Mouse (Mus musculus) heart, adult 9 months (tissue): ENCODE data around the gene Tes3-ps.
A peak's percentile ranks its signal among the peaks of the same experiment; 100 is the strongest.

Experiments
- DNase-seq, 2 experiments: peaks; one replicate each; pipeline ENCODE4 v3.0.0; 2022; ENCODE audit warnings: low spot score in 2 of 2

The Tes3-ps gene

DNA sequence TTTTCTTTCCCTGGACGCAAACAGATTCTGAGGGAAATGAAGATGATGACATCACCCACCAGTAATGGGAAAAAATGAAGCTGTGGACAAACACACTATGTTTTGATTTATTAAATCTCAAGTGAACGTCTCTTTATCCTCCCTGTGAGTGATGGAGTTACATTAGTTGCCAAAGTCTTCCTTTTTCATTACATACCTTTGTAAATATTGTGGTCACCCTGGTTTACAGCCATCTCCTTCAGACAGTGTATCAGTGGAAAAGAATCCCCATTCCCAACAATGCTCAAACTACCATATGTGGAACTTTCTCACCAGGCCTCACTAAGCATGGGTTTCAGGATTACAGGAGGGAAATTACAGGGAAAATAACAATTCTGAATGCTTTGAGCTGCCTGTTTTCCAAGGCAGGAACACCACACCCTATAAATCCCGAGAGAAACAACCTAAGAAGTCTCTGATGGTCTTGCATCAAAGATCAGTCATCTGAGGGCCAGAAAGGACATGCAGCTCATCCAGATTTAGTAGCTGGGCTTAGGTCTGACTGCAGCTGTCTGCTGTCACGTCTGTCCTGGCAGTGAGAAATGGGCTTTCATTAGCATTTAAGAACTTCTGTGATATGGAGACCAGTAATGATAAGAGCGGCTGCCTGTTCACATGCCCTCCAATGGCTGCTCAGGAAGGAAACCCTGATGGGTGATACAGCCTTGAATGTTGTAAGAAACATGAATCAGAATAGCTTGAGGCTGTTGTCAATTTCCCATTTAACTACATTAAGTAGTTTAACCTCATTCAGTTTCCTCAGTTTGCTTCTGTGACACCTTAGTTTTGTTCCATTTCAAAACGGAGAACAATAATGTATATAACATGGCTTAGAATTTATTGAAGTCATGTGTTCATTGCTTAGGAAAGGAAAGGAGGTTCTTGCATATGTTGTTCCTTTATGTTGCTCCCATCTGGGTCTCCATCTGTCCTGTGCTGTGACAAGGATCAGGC, at the start of gene Tes3-ps:
Tes3-ps (plus strand) TSS at position 943 of the 993 bp plus-strand sequence.
- peak in 1 of 2 experiments; percentile 56 for DNase-seq

DNA sequence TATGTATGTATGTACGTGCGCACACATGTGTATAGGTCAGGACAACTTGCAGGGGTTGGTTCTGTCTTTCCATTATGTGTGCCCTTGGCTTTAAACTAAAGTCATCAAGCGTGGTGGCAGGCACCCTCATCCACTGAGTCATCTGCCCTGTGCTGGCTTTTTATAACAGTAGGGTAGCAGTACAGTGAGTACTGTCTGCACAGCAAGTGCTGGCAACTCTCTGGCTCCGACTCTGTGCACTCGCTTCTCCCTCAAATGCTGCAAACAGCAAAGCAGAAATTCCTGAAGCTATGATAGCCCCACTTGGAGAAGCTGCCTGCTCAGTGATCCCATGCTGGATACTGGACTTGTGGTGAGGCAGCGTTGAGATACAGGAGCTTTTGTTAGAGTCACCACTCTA, 48.7 kb upstream of the Tes3-ps start:
- DNase-seq = no peak

DNA sequence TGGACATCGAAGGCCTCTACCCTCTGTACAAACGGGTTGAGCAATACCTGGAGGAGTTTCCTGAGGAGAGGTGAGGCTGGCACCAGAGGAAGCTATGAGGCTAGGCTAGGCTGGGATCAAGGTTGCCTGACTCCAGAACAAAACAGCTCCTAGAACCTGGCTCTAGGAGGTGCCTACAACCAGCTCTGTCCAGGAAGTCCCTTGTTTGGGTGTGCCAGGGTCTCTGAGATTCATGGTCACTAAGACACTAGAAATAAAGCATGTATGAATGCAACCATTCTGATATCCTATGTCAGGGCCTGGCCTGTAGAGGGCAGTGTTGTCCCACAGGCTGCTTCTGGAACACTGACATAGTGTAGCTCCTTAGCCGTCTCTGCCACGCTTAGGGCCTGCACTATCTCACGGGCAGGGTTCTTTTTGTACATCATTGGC, 43.8 kb upstream of the Tes3-ps start:
- DNase-seq = peak; percentile 64 to 77

DNA sequence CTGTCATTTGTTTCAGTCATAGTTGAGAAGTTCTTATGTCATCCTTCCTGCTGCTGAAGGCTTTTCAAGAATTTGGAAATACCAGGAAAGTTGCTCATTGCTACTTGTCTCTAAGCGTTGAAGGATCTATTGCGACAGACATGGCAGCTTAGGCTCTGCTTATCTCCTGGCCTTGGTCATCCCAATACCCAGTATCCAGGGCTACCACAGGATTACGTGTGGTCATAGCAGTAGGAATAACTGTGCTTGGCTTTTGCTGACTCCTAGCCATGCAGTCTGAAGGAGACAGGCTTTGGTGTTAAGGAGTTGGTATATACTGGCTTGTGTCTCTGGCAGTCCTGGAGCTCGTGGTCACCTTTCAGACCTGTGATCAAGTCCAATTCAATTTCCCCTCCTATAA, 32.8 kb upstream of the Tes3-ps start:
- DNase-seq = peak; percentile 67 to 69

DNA sequence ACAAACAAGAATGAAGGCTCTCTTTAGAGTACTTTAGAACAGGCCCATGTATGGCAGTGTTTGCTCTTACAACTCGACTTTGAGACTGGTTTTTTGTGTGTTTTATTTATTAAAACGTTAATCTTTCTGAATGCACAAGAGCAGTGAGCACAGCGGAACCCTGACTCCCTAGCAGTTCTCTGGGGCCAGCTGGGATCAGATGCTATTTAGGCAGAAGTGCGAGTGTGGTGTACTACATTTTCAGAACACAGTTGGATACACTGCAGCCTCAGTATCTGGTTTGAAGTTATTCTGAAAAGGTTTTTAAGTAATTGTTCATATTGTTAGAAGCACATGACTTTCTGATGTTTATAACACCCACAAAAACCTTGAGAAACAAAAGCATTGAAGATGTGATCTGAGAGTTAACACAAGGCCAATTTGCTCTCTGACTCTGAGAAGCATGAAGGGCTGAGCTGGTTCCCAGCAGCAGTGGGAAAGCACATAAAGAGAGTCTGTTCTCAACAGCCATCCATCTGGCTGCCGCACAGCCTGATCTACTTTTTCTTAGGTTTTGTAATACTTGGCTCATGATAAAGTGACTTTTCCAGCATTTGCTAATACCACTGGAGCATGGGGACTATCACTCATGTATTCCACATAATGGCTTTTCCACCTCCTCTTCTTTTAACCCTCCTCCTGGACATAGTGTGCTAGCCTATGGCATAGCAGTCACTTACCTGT, 32.3 kb upstream of the Tes3-ps start:
- DNase-seq = peak; percentile 63 to 78

DNA sequence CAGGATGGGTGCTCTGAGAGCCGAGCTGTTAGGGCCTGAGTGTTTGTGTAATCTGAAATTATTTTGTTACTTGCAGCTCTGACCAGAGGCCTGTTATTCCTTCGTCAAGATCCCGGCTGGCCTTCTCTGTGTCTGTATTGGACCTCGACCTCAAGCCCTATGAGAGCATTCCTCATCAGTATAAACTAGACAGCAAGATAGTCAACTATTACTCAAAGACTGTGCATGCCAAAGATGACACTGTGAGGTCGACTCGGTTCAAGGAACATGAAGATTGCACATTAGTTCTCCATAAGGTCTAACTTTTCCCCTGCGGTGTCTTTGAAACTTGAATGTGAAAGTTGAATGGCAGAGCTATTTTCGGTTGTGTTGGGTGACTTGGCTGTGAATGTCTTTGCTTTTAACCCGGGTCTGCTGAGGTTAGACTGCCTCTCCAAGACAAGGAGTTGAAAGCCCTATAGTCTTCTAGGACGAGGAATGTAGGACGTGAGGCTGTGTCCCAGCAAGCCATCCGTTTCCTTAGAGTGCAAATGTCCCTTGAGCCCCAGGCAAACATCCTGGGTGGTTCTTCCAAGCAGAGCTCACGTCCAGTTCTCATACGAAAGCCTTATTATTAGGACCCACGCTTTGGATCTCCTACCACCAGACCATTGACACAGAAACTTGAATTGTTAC, 31.5 kb upstream of the Tes3-ps start:
- peak; percentile 41 to 49 for DNase-seq

DNA sequence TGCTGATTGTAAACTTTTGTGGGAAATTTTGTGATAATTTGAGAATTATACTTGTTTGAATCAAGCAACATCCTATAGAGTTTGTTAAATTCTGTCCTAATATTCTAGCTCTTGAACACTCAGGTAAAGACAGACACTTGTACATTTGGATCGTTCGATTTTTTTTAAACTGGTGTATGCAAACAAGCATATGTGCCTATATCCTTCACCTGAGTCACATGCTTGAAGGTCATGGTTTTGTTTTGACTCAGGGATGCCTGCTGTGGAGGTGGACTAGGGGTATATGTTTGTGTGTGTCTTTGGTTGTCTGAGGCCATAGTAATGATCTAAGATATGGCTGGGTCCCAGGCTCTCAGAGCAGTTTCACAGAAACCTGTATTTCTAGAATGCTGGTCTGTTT, 30.2 kb upstream of the Tes3-ps start:
- DNase-seq = no peak

DNA sequence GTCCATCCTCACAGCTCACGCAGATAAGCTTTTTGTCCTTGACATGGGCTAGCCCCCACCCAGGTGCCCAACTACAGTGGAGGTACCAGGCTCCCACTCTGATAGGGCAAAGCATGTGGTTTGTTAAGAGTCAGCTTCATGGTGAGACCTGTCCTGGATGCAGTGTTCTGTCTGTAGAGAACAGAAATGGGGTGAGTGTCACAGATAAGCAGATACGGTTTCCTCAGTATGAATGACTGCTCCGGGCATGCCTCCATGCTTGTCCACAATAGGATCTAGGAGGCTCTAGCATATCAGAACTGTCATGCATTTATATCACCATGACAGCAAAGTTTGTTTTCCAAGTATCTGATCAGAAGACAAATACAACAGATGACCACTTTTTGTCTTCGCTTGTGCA, 27.2 kb upstream of the Tes3-ps start:
- DNase-seq = no peak

DNA sequence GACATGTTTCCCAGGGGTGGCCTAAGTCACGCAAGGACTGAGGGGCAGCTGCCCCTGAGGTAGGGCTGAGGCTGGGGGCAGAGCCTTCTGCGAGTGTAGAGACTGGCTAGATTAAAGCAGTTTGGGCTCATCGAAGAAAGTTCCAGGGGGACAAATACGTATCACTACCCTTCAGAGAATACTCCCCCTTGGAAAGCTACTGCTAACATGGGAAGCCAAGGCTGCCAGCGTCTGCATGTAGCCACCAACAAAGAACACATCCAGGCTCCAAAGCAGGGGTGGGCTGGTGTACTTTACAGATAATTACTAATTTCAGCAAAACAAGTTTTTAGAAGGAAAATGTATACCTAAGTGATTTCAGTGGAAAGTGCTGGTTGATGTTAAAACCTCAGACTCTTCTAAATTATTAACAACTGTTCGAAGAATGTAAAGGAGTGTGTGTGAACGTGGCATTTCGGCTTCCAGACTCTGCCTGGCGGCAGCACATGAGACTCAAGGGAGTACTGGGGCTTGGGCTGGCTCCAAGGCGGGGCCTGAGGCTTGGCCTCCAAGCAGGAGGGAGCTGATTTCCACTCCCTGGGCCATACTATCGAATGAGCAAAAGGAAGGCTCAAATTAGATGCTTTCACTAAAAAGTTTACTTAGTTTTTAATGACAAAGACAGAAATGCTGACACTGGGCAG, 26.6 kb upstream of the Tes3-ps start:
- peak; percentile 61 to 71 for DNase-seq

DNA sequence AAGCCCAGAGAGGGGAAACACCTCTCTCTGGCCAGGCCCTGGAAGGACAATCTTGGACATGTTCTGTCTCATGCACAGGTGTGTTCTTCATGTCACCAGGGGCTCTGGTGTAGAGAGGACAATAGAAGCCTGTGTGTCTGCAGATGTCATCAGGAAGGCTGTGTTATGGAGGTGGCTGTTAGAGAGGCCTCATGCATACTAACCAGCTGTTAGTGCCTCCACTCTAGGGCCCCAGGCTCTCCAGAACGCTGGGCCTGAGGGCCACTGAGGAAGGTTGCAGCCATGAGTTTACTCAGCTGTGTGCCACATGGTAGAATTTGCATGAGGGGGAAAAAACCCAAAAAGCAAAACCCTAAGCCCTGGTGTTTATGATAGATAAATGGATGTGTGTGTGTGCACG, 25.5 kb upstream of the Tes3-ps start:
- DNase-seq = no peak

DNA sequence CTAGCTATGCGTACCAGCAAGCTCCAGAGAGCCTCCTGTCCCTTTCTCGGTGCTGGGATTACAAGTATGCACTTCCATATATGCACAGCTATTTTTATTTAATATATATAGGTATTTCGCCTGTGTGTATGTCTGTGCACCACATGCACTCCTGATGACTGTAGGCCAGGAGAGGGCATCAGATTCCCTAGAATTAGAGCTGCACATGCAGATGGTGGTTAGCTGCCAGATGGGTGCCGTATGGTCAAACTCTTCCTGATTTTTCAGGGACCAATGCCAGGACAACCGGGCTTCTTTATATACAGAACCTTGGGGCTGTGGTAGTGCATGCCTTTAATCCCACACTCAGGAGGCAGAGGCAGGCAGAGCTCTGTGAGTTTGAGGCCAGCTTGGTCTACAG, 24.1 kb upstream of the Tes3-ps start:
- no peak for DNase-seq

DNA sequence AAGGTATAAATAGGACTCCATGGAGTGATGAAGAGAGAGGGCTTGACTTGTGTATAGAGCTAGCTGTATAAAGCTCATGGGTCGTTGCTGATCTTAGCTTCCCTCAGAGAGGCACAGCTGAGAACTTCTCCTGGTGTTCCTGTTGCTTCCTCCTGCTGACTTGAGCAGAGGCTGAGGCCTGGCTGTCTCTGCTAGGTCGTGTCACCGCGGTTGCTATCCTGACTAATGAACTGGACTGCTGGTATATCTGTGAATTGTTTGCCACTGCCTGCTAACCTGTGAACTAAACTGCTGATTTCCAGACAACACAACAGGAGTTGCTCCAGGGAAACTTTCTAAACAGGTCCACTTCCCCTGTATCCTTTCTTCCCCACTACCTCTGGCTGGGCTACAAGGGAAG, 22.8 kb upstream of the Tes3-ps start:
- no peak for DNase-seq

DNA sequence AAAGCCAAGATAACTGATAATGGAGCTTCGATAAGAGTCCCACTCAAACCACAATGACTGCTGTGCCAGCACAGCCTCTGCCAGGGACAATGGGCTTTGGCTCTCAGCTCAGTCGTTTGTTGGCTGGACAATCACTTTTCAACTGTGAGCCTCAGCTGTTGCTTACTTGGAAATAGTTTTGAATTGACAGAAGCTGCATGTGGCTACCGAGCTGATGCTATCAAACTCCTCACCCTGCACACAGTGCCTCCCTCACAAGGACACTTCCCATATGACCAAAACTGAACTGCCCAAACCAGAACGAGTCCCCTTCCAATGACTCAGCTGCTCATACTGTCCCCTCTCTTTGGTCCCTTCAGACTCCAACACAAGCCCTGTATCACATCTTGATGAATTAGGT, 22.3 kb upstream of the Tes3-ps start:
- DNase-seq = peak; percentile 61 to 69

DNA sequence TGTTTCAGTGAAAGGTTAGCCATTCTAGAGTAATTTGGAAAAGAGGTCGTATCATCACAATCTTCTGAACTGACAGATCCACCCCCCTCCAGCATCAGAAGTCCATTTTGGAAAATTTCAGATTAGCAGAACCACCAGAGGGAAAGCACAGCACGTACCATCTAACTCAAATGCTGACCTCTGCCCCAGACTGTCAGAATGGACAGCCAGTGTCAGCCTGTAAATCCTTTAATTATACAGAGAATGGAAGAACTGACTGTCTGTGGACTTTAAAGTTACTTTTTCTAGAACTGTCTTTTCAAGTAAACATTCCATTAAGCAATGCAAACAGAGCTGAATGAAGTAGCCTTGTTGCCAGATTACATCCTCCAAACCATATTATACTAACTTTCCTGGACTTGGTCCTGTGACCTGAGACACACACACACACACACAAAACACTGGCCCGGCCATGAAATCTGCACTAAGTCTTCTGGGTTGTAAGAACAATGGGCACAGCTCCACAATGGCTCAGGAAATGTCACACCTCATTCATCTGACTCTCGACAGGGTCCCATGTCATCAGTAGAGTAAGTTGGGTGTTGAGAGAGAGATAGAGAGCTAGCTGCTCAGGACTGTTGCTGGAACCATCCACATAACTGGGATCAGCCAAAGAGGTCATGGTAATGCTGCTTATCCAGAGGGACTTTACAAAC, 21.0 kb upstream of the Tes3-ps start:
- no peak for DNase-seq

DNA sequence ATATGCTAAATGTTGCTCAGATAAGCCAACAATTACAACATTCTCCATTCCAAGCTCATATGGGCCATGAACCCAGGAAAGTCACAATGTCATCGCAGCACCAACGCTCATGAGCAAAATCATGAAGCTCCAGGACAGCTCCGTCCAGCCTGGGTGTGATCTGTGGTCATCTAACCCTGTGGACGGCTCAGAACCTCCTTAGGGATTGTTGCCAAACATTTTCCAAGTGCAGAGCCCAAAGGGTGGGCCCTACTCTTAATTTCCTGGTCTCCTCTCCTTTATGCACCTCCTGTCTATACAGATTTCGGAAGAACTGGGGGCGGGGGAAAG, 20.5 kb upstream of the Tes3-ps start:
- DNase-seq = no peak

DNA sequence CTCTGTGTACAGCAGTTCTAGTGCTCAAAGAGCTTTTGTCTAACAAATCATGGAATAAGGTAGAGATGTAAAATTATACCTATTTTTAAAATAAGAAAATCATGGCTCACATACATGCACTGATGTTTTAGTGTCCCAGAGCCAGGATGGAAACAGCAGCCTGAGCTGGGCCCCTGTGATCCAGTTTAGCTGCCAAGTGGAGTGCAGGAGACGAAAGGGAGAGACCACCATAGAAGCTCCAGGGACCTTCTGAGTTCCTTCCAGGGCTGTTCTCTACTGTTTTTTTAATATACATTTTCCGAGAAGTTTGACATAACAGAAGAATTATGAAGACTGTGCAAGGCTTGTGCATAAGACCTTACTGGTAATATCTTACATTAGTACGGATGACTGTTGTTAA, 15.2 kb upstream of the Tes3-ps start:
- no peak for DNase-seq

DNA sequence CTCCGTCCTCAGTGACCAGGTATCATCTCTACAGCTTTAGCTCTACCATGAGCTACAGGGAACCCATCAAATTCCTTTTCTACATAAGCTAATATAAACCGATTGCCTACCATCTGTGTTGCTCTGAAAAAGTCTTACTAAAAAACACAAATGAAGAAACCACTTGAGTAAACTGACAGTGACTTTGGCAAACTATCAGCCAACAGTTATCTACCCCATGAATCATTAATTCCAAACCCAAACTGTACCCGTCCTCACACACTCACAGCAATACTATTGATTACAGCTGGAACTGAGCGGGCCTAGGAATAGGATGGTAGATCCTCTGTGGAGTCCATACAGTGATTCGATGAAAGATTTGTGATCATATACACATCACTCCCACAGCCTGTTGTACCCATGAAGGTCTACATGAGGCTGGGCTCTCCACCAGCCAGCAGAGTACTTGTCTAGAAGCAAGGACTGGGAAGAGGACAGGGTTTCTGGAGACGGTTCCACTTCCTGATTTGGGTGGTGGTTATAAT, 14.2 kb upstream of the Tes3-ps start:
- DNase-seq = no peak

DNA sequence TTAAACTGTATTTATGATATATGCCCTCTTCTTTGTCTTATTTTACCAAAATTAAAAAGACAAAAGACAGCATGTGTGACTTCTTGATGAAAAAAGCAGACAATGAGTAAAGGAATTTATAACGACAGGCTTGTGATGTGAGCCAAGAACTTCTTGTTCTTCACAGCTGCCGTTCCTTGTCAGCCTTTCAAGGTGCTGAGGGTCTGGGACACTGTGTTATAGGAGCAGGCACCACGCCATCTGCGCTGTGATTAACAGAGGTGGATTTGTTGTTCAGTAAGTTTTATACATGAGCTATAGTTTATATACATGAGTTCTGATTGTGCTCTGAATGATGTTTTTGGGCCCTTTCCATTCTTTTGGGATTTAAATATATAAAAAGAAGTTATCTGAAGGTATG, 13.7 kb upstream of the Tes3-ps start:
- peak in 1 of 2 experiments; percentile 70 for DNase-seq

DNA sequence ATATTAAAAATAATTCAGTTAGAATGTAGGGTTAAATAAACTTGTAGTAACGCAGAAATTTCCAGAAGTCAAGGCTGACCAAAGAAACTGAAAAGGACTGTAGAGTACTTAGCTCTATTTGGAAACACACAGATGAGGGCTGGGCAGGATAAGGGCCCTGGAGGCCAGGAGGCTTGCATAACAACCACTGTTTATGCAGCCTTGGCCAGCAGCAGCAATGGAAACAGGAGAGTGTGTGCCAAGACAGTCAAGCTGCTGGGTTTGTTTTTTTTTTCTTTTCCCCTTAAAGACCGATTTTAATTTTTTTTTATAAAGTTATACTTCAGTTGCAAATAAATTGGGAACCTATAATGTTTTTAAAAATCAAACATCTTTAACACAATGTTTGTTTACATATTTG, 13.1 kb upstream of the Tes3-ps start:
- peak; percentile 92 to 93 for DNase-seq

DNA sequence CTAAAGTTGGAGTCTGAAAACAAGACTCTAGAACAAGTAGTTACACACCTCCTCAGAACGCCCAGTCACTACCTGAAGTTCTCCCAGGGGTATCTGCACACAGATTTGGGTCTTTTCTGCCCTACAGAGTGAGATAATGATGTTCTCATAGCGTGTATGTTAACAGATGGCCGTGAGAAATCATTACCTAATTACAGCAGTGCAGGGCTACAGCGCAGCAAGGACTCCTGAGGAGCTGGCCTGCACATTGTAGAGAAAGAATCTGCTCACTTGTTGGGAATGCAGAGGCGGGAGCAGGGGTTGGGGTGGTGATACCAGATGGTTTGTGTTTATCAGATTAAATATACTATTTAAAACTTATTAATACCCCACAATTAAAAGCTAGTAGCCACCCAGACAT, 12.6 kb upstream of the Tes3-ps start:
- DNase-seq = no peak

DNA sequence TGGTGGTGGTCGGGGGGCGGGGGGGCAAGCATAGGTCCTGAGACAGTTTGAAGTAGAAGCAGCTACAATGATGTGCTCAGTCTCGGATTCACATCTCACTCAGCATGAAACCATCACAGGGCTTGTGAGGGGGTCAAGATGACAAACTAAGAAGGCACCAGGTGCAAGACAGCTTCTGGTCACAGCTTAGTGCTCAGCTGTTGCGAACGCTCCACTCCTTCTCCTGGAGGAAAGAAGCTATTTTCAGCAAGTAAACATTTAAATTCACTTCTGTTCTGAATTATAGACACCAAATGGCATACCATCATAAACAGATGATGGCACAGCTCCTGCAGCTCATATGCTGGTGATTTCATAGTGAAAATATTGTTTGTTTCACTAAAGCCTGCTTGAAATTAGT, 7.7 kb upstream of the Tes3-ps start:
- no peak for DNase-seq
